Mouse (Mus musculus): ENCODE data around the gene Xntrpc. TPM values are rescaled to one million over a fixed set of nuclear protein-coding genes. Genes with fewer than 3 reads are reported as not detected.

Gene Xntrpc
- polyA plus RNA-seq, 1 experiment from 2014 or later = 0.98 TPM

- Histone ChIP-seq H3K9me3 (ENCODE audit: control insufficient read depth, low read length) (no peaks in the 10 kb centered on the region), H3K4me3 (ENCODE audit: low read depth, low read length) (no peak overlapping the region), H3K27ac (ENCODE audit: low read depth, low read length) (no peak overlapping the region), H3K36me3 (ENCODE audit: control insufficient read depth, insufficient read depth, low read length) (no peaks in the 10 kb centered on the region), H3K27me3 (ENCODE audit: control insufficient read depth, insufficient read depth, low read length) (no peaks in the 10 kb centered on the region), H3K4me2 (ENCODE audit: low read depth, low read length) (peak overlapping the region; percentile 42), H3K4me1 (ENCODE audit: control insufficient read depth, insufficient read depth, low read length) (peaks cover 4% of the 10 kb centered on the region; the same call in 1 of the 2 replicates), H3K9ac (replicated peaks; ENCODE audit: low read depth, low read length) (no peak overlapping the region)
- 2% methylated on average over 30 of the region's 30 CpGs for WGBS
- ATAC-seq (ENCODE audit: low read depth) = peak; percentile 52
Observed at GRCm38 (mm10) chr7:102099760-102100661, 34.5 kb downstream of the Xntrpc start.

DNA sequence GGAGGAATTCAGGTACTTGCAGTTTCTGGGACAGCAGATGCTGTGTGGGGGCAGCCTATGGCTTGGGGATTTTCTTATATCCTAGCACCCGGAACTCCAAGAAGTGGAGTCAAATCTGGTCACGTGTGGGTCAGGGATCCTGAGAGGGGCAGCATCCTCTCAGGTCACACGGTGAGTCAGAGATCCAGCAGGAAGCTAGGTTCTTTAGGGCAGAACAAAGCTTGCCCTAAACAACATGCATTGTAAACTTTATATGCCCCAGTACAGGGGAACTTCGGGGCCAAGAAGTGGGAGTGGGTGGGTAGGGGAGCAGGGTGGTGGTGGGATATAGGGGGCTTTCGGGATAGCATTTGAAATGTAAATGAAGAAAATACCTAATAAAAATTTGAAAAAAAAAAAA lies 35.4 kb downstream of the Xntrpc start:
- peaks cover 4% of the 10 kb centered on the region; the same call in 1 of the 2 replicates for H3K4me1 ChIP-seq (ENCODE audit: control insufficient read depth, insufficient read depth, low read length)
- no peak overlapping the region for H3K4me3 ChIP-seq (ENCODE audit: low read depth, low read length)
- H3K27ac ChIP-seq (ENCODE audit: low read depth, low read length) = no peak overlapping the region
- no peak overlapping the region for H3K4me2 ChIP-seq (ENCODE audit: low read depth, low read length)
- H3K36me3 ChIP-seq (ENCODE audit: control insufficient read depth, insufficient read depth, low read length) = no peaks in the 10 kb centered on the region
- 29% methylated on average over 5 of the region's 5 CpGs for WGBS
- H3K9ac ChIP-seq (replicated peaks; ENCODE audit: low read depth, low read length) = no peak overlapping the region
- no peaks in the 10 kb centered on the region for H3K9me3 ChIP-seq (ENCODE audit: control insufficient read depth, low read length)
- H3K27me3 ChIP-seq (ENCODE audit: control insufficient read depth, insufficient read depth, low read length) = no peaks in the 10 kb centered on the region
- ATAC-seq (ENCODE audit: low read depth) = no peak

GRCm38 (mm10) chr7:102101487-102101886 lies 36.0 kb downstream of the Xntrpc start, which contains the start of gene Art1:
Gene Art1 (plus strand): TSS chr7:102101743.
- Histone ChIP-seq H3K27ac (ENCODE audit: low read depth, low read length) (no peak within 1 kb of the TSS), H3K9me3 (ENCODE audit: control insufficient read depth, low read length) (no peaks in the 10 kb centered on the region), H3K27me3 (ENCODE audit: control insufficient read depth, insufficient read depth, low read length) (no peaks in the 10 kb centered on the region), H3K4me1 (ENCODE audit: control insufficient read depth, insufficient read depth, low read length) (peaks cover 4% of the 10 kb centered on the region; the same call in 1 of the 2 replicates), H3K9ac (replicated peaks; ENCODE audit: low read depth, low read length) (no peak within 1 kb of the TSS), H3K4me2 (ENCODE audit: low read depth, low read length) (no peak within 1 kb of the TSS), H3K4me3 (ENCODE audit: low read depth, low read length) (no peak within 1 kb of the TSS), H3K36me3 (ENCODE audit: control insufficient read depth, insufficient read depth, low read length) (no peaks in the 10 kb centered on the region)
- no peak for ATAC-seq (ENCODE audit: low read depth)
- WGBS = 34% methylated on average over 5 of the region's 5 CpGs

DNA sequence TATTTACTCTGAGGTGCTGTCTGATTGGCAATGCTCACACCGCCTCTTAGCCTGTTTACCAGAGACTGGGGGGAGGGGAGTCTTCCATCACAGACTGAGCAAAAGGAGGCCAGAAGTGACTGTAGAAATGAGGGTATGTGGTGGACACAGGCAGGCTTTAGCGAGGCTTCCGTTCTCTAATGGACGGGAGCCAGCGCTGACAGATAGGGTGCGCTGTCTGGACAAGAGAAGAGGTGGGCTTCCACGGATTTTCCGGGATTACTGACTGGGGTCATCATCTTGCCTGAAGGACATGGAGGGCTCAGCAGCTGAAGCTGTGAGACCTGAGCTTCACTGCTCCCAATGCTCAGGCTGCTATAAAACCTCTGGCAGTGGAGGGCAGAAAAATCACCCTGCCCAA lies 36.7 kb downstream of the Xntrpc start:
- H3K27me3 ChIP-seq (ENCODE audit: control insufficient read depth, insufficient read depth, low read length) = no peaks in the 10 kb centered on the region
- 36% methylated on average over 8 of the region's 8 CpGs for WGBS
- no peak overlapping the region for H3K4me2 ChIP-seq (ENCODE audit: low read depth, low read length)
- peaks cover 4% of the 10 kb centered on the region; the same call in 1 of the 2 replicates for H3K4me1 ChIP-seq (ENCODE audit: control insufficient read depth, insufficient read depth, low read length)
- H3K9me3 ChIP-seq (ENCODE audit: control insufficient read depth, low read length) = no peaks in the 10 kb centered on the region
- no peak for ATAC-seq (ENCODE audit: low read depth)
- no peak overlapping the region for H3K9ac ChIP-seq (replicated peaks; ENCODE audit: low read depth, low read length)
- no peak overlapping the region for H3K4me3 ChIP-seq (ENCODE audit: low read depth, low read length)
- no peaks in the 10 kb centered on the region for H3K36me3 ChIP-seq (ENCODE audit: control insufficient read depth, insufficient read depth, low read length)
- no peak overlapping the region for H3K27ac ChIP-seq (ENCODE audit: low read depth, low read length)

- peaks cover 4% of the 10 kb centered on the region; the same call in 1 of the 2 replicates for H3K4me1 ChIP-seq (ENCODE audit: control insufficient read depth, insufficient read depth, low read length)
- no peaks in the 10 kb centered on the region for H3K36me3 ChIP-seq (ENCODE audit: control insufficient read depth, insufficient read depth, low read length)
- no peaks in the 10 kb centered on the region for H3K9me3 ChIP-seq (ENCODE audit: control insufficient read depth, low read length)
- peak; percentile 32; the same call in 1 of the 2 replicates for ATAC-seq (ENCODE audit: low read depth)
- H3K27ac ChIP-seq (ENCODE audit: low read depth, low read length) = no peak overlapping the region
- no peak overlapping the region for H3K4me2 ChIP-seq (ENCODE audit: low read depth, low read length)
- no peak overlapping the region for H3K9ac ChIP-seq (replicated peaks; ENCODE audit: low read depth, low read length)
- H3K4me3 ChIP-seq (ENCODE audit: low read depth, low read length) = no peak overlapping the region
- H3K27me3 ChIP-seq (ENCODE audit: control insufficient read depth, insufficient read depth, low read length) = no peaks in the 10 kb centered on the region
- WGBS = 52% methylated on average over 6 of the region's 6 CpGs
Observed at GRCm38 (mm10) chr7:102102696-102103095, 37.2 kb downstream of the Xntrpc start.

DNA sequence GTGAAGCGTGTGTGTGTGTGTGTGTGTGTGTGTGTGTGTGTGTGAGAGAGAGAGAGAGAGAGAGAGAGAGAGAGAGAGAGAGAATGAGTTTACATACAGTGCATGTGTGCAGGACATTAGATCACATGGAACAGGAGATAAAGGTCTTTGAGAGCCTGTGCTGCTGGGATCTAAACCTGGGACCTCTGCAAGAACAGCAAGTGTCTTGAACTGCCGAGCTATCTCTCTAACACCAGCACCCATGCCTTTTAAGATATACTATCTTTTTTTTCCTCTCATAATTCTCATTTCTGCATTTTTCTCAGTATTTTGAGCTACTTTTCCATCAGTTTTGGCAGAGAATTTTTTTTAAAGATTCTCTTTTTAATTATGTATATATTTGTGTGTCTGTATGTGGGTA lies 38.0 kb downstream of the Xntrpc start:
- Histone ChIP-seq H3K27me3 (ENCODE audit: control insufficient read depth, insufficient read depth, low read length) (no peaks in the 10 kb centered on the region), H3K4me3 (ENCODE audit: low read depth, low read length) (no peak overlapping the region), H3K9ac (replicated peaks; ENCODE audit: low read depth, low read length) (no peak overlapping the region), H3K4me1 (ENCODE audit: control insufficient read depth, insufficient read depth, low read length) (peaks cover 4% of the 10 kb centered on the region; the same call in 1 of the 2 replicates), H3K36me3 (ENCODE audit: control insufficient read depth, insufficient read depth, low read length) (no peaks in the 10 kb centered on the region), H3K4me2 (ENCODE audit: low read depth, low read length) (no peak overlapping the region), H3K9me3 (ENCODE audit: control insufficient read depth, low read length) (no peaks in the 10 kb centered on the region), H3K27ac (ENCODE audit: low read depth, low read length) (no peak overlapping the region)
- 93% methylated on average over 2 of the region's 2 CpGs for WGBS
- ATAC-seq (ENCODE audit: low read depth) = no peak

DNA sequence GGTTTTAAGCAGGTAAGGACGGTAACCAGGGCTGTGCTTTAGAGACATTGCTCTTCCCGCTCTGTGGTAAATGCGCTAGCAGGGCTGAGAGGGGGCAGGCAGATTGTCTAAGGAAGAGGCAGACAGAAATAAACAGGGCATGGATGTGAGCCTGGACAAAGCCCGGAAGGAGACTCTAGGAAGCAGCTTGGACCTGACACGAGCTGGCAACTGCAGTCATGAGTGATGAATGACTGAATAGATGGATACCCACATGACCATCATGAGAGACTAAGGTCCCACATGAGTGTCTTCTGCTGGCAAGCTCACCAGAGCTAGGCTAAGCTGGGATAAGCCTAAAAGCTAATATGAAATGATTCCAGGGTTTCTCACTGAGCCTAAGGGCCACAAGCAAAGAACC lies 38.6 kb downstream of the Xntrpc start:
- Histone ChIP-seq H3K4me2 (ENCODE audit: low read depth, low read length) (no peak overlapping the region), H3K4me3 (ENCODE audit: low read depth, low read length) (no peak overlapping the region), H3K9ac (replicated peaks; ENCODE audit: low read depth, low read length) (no peak overlapping the region), H3K27me3 (ENCODE audit: control insufficient read depth, insufficient read depth, low read length) (no peaks in the 10 kb centered on the region), H3K9me3 (ENCODE audit: control insufficient read depth, low read length) (no peaks in the 10 kb centered on the region), H3K4me1 (ENCODE audit: control insufficient read depth, insufficient read depth, low read length) (peaks cover 4% of the 10 kb centered on the region; the same call in 1 of the 2 replicates), H3K36me3 (ENCODE audit: control insufficient read depth, insufficient read depth, low read length) (no peaks in the 10 kb centered on the region), H3K27ac (ENCODE audit: low read depth, low read length) (no peak overlapping the region)
- WGBS = 61% methylated on average over 5 of the region's 5 CpGs
- no peak for ATAC-seq (ENCODE audit: low read depth)

GRCm38 (mm10) chr7:102106700-102107141 lies 41.2 kb downstream of the Xntrpc start:
- Histone ChIP-seq H3K4me2 (ENCODE audit: low read depth, low read length) (peak overlapping the region; percentile 39; the same call in 1 of the 2 replicates), H3K9me3 (ENCODE audit: control insufficient read depth, low read length) (no peaks in the 10 kb centered on the region), H3K27ac (ENCODE audit: low read depth, low read length) (no peak overlapping the region), H3K4me3 (ENCODE audit: low read depth, low read length) (no peak overlapping the region), H3K9ac (replicated peaks; ENCODE audit: low read depth, low read length) (no peak overlapping the region), H3K36me3 (ENCODE audit: control insufficient read depth, insufficient read depth, low read length) (no peaks in the 10 kb centered on the region), H3K27me3 (ENCODE audit: control insufficient read depth, insufficient read depth, low read length) (no peaks in the 10 kb centered on the region), H3K4me1 (ENCODE audit: control insufficient read depth, insufficient read depth, low read length) (no peaks in the 10 kb centered on the region)
- WGBS = 26% methylated on average over 23 of the region's 23 CpGs
- ATAC-seq (ENCODE audit: low read depth) = peak; percentile 7; the same call in 1 of the 2 replicates

DNA sequence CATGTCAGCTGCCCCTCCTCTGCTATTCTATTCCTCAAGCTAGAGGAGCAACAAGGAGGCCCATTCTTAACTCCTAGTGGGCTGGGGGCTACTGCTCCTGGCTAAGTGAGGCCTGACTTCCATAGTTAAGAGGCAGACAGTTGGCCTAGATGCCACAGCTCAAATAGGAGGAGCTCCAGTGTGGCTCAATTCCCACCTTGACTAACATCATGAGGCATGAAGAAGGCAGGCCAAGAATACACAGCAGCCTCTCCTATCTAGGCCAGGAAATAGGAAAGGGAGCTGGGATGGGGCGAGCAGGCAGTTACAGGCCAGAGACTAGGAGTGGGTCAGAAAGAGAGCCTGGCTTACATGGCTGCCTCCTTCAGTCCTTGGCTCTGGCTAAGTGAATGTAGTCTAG lies 42.7 kb downstream of the Xntrpc start:
- Histone ChIP-seq H3K36me3 (ENCODE audit: control insufficient read depth, insufficient read depth, low read length) (no peaks in the 10 kb centered on the region), H3K27ac (ENCODE audit: low read depth, low read length) (no peak overlapping the region), H3K4me2 (ENCODE audit: low read depth, low read length) (no peak overlapping the region), H3K9me3 (ENCODE audit: control insufficient read depth, low read length) (no peaks in the 10 kb centered on the region), H3K9ac (replicated peaks; ENCODE audit: low read depth, low read length) (no peak overlapping the region), H3K27me3 (ENCODE audit: control insufficient read depth, insufficient read depth, low read length) (no peaks in the 10 kb centered on the region), H3K4me1 (ENCODE audit: control insufficient read depth, insufficient read depth, low read length) (no peaks in the 10 kb centered on the region), H3K4me3 (ENCODE audit: low read depth, low read length) (no peak overlapping the region)
- no peak for ATAC-seq (ENCODE audit: low read depth)
- 74% methylated on average over 1 of the region's 1 CpGs for WGBS

Measured in neural tube, embryonic 14.5 days (tissue).